Mouse (Mus musculus) cerebellum, adult 2 months (tissue): ENCODE data around the gene Srebf1.

ENCODE experiments used
- CTCF ChIP-seq: fragments of 200-500 bp; IDR thresholded peaks from 2 replicates; pipeline ENCODE4 v1.5.1; 2011; ENCODE audit warnings: low read depth, mild to moderate bottlenecking, control low read depth, low read length, moderate library complexity, borderline replicate concordance; ENCODE audit not compliant: insufficient read depth
- POLR2A ChIP-seq: fragments of 200-500 bp; IDR thresholded peaks from 2 replicates; pipeline ENCODE4 v1.6.1; 2011; ENCODE audit warnings: low read length, control low read depth, borderline replicate concordance; ENCODE audit not compliant: insufficient read depth

- TF ChIP-seq CTCF (no peak), POLR2A (no peak)
These were observed 13.0 kb downstream of the Srebf1 start for GRCm38 (mm10) chr11:60209217-60209932.
